Mouse (Mus musculus) gastrocnemius, adult 18-20 months (tissue): ENCODE data around the gene Eml6. TPM values are rescaled to one million over a fixed set of nuclear protein-coding genes. Genes with fewer than 3 reads are reported as not detected.
A peak's percentile ranks its signal among the peaks of the same experiment; 100 is the strongest.
"Not testable (repeated sequence)": the region's sequence is repeated elsewhere in the genome, so short reads cannot be mapped to it uniquely, and the experiment has no call there.

Experiments
- DNase-seq: peaks from one replicate; pipeline ENCODE4 v3.0.0; 2021; ENCODE audit warnings: low spot score
- long read RNA-seq, 2 experiments: library from polyadenylated mRNA; stranded (forward); transcript quantifications; one replicate each; pipeline ENCODE4 v2.0.0; 2021
- total RNA-seq, 2 experiments: library from RNA; stranded (reverse); gene quantifications; 2 replicates each; pipeline ENCODE4 v1.2.3; 2021

Gene Eml6
- under 1 TPM; 0.62 to 0.91 TPM for total RNA-seq
- long read RNA-seq, experiment 1, partial matches to known transcripts: 0 of 3 reads
- long read RNA-seq, experiment 1, other reads (novel, unspliced or antisense): 3 of 3 reads
- long read RNA-seq, experiment 2, partial matches to known transcripts: 0 of 1 reads
- long read RNA-seq, experiment 2, other reads (novel, unspliced or antisense): 1 of 1 reads

- peak; percentile 96 for DNase-seq
Measured at GRCm38 (mm10) chr11:30025835-30026472, at the start of gene Eml6. Eml6 (minus strand) TSS chr11:30026033.

- DNase-seq: no peak
Measured at GRCm38 (mm10) chr11:30057299-30057698, 31.5 kb upstream of the Eml6 start.

- peak; percentile 2 for DNase-seq
Measured at GRCm38 (mm10) chr11:30025144-30025543, 689 bp downstream of the Eml6 start.

GRCm38 (mm10) chr11:30024261-30025071 lies 1.4 kb downstream of the Eml6 start:
- DNase-seq: peak; percentile 10

GRCm38 (mm10) chr11:29986257-29986656 lies 39.6 kb downstream of the Eml6 start:
- no peak for DNase-seq

- no peak for DNase-seq
Measured at GRCm38 (mm10) chr11:29968874-29969273, 57.0 kb downstream of the Eml6 start.

GRCm38 (mm10) chr11:29959366-29959765 lies 66.5 kb downstream of the Eml6 start:
- DNase-seq: no peak

- DNase-seq: no peak
Measured at GRCm38 (mm10) chr11:29944661-29945060, 81.2 kb downstream of the Eml6 start.

GRCm38 (mm10) chr11:29924332-29924731 lies 101.5 kb downstream of the Eml6 start:
- DNase-seq: no peak

GRCm38 (mm10) chr11:29923851-29924250 lies 102.0 kb downstream of the Eml6 start:
- DNase-seq: no peak

GRCm38 (mm10) chr11:29913180-29913579 lies 112.7 kb downstream of the Eml6 start:
- no peak for DNase-seq

- DNase-seq: no peak
Measured at GRCm38 (mm10) chr11:29909330-29909729, 116.5 kb downstream of the Eml6 start.

GRCm38 (mm10) chr11:29885160-29885559 lies 140.7 kb downstream of the Eml6 start:
- DNase-seq: peak; percentile 71

- DNase-seq: no peak
Measured at GRCm38 (mm10) chr11:29884355-29884754, 141.5 kb downstream of the Eml6 start.

GRCm38 (mm10) chr11:29883024-29883423 lies 142.8 kb downstream of the Eml6 start:
- DNase-seq: no peak

- no peak for DNase-seq
Measured at GRCm38 (mm10) chr11:29879641-29880040, 146.2 kb downstream of the Eml6 start.

GRCm38 (mm10) chr11:29877981-29878380 lies 147.9 kb downstream of the Eml6 start:
- no peak for DNase-seq

- no peak for DNase-seq
Measured at GRCm38 (mm10) chr11:29877280-29877679, 148.6 kb downstream of the Eml6 start.

GRCm38 (mm10) chr11:29874781-29875180 lies 151.1 kb downstream of the Eml6 start:
- not testable (repeated sequence) for DNase-seq

GRCm38 (mm10) chr11:29870174-29870573 lies 155.7 kb downstream of the Eml6 start:
- no peak for DNase-seq

- DNase-seq: no peak
Measured at GRCm38 (mm10) chr11:29864269-29864668, 161.6 kb downstream of the Eml6 start.

GRCm38 (mm10) chr11:29861750-29862397 lies 164.0 kb downstream of the Eml6 start:
- peak; percentile 52 for DNase-seq
